Mouse (Mus musculus): ENCODE measurements around the gene Cbl. TPM values are rescaled to one million over a fixed set of nuclear protein-coding genes. Genes with fewer than 3 reads are reported as not detected.
A peak's percentile ranks its signal among the peaks of the same experiment; 100 is the strongest.

Gene Cbl
- polyA plus RNA-seq, 1 experiment from 2014 or later = 21.7 TPM

- ATAC-seq = 0 out of 2 replicates have a peak, but pooled peaks have one; percentile 52
- no peaks in the 10 kb centered on the region; the same call in 1 of the 2 replicates for H3K27me3 ChIP-seq (ENCODE audit: control insufficient read depth, insufficient read depth, low read depth, low read length)
- H3K4me3 ChIP-seq (ENCODE audit: low read depth, low read length) = no peak overlapping the region
- WGBS = 43% methylated on average over 26 of the region's 26 CpGs
- H3K27ac ChIP-seq (ENCODE audit: low read length) = no peak overlapping the region
- no peak overlapping the region for H3K4me2 ChIP-seq (ENCODE audit: low read length)
- H3K4me1 ChIP-seq (ENCODE audit: control insufficient read depth, insufficient read depth, low read length) = peaks cover 14% of the 10 kb centered on the region
- H3K9me3 ChIP-seq (replicated peaks; ENCODE audit: control insufficient read depth, low read length, poor library complexity, severe bottlenecking) = no peaks in the 10 kb centered on the region
- H3K9ac ChIP-seq (ENCODE audit: low read depth, low read length) = no peak overlapping the region
- H3K36me3 ChIP-seq (ENCODE audit: control insufficient read depth, insufficient read depth, low read length) = no peaks in the 10 kb centered on the region
Measured at GRCm38 (mm10) chr9:44249181-44250146, 15.6 kb upstream of the Cbl start.

GRCm38 (mm10) chr9:44247907-44248306, 14.1 kb upstream of the Cbl start:
- Histone ChIP-seq H3K36me3 (ENCODE audit: control insufficient read depth, insufficient read depth, low read length) (no peaks in the 10 kb centered on the region), H3K9me3 (replicated peaks; ENCODE audit: control insufficient read depth, low read length, poor library complexity, severe bottlenecking) (no peaks in the 10 kb centered on the region), H3K4me2 (ENCODE audit: low read length) (no peak overlapping the region), H3K27ac (ENCODE audit: low read length) (no peak overlapping the region), H3K9ac (ENCODE audit: low read depth, low read length) (no peak overlapping the region), H3K4me3 (ENCODE audit: low read depth, low read length) (no peak overlapping the region), H3K4me1 (ENCODE audit: control insufficient read depth, insufficient read depth, low read length) (peaks cover 2% of the 10 kb centered on the region; the same call in 1 of the 2 replicates), H3K27me3 (ENCODE audit: control insufficient read depth, insufficient read depth, low read depth, low read length) (no peaks in the 10 kb centered on the region; the same call in 1 of the 2 replicates)
- 86% methylated on average over 6 of the region's 6 CpGs for WGBS
- no peak for ATAC-seq

DNA sequence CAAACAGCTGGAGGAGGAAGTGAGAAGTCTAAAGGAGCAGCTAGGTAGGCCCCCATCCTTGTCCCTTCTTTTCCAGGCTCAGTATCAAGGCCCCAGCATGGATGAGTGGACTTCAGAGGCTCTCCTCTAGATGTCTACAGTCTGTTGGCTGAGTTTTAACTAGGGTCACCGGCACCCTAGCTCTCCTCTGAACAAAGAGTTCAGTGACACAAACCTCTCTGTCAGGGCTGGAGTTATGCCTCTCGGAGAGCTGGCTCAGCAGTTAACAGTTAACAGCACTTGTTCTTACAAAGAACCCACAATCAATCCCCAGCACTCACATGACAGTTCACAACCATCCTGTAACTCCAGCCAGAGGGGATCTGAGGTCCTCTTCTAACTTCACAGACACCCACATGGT, 9.8 kb upstream of the Cbl start:
- no peak overlapping the region for H3K9ac ChIP-seq (ENCODE audit: low read depth, low read length)
- H3K4me3 ChIP-seq (ENCODE audit: low read depth, low read length) = no peak overlapping the region
- no peaks in the 10 kb centered on the region for H3K36me3 ChIP-seq (ENCODE audit: control insufficient read depth, insufficient read depth, low read length)
- no peaks in the 10 kb centered on the region for H3K27me3 ChIP-seq (ENCODE audit: control insufficient read depth, insufficient read depth, low read depth, low read length)
- H3K4me1 ChIP-seq (ENCODE audit: control insufficient read depth, insufficient read depth, low read length) = no peaks in the 10 kb centered on the region
- 72% methylated on average over 2 of the region's 2 CpGs for WGBS
- no peak overlapping the region for H3K4me2 ChIP-seq (ENCODE audit: low read length)
- H3K27ac ChIP-seq (ENCODE audit: low read length) = no peak overlapping the region
- ATAC-seq = no peak
- no peaks in the 10 kb centered on the region for H3K9me3 ChIP-seq (replicated peaks; ENCODE audit: control insufficient read depth, low read length, poor library complexity, severe bottlenecking)

GRCm38 (mm10) chr9:44241418-44241817, 7.6 kb upstream of the Cbl start:
- Histone ChIP-seq H3K4me1 (ENCODE audit: control insufficient read depth, insufficient read depth, low read length) (no peaks in the 10 kb centered on the region), H3K27ac (ENCODE audit: low read length) (no peak overlapping the region), H3K36me3 (ENCODE audit: control insufficient read depth, insufficient read depth, low read length) (no peaks in the 10 kb centered on the region), H3K9me3 (replicated peaks; ENCODE audit: control insufficient read depth, low read length, poor library complexity, severe bottlenecking) (no peaks in the 10 kb centered on the region), H3K9ac (ENCODE audit: low read depth, low read length) (no peak overlapping the region), H3K4me2 (ENCODE audit: low read length) (no peak overlapping the region), H3K27me3 (ENCODE audit: control insufficient read depth, insufficient read depth, low read depth, low read length) (no peaks in the 10 kb centered on the region), H3K4me3 (ENCODE audit: low read depth, low read length) (no peak overlapping the region)
- WGBS = 75% methylated on average over 9 of the region's 9 CpGs
- ATAC-seq = no peak

DNA sequence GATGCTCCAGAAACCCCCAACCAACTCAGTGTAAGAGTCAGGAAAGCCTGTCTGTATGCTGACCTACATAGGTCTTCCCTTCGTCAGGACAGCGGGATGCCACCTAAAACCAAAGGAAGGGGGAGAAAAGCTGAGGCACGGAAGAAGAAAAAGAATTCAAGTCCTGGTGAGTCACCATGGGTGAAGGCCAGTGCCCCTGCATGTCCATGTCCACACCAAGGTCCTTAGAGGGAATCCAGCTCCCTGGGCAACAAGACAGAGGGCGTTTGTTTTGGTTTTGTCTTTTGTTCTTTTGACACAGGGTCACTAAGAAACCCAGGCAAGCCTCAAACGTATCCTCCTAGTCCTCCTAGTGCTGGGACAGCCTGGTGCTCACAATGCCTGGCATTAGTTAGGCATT, 7.1 kb upstream of the Cbl start:
- Histone ChIP-seq H3K4me1 (ENCODE audit: control insufficient read depth, insufficient read depth, low read length) (no peaks in the 10 kb centered on the region), H3K27ac (ENCODE audit: low read length) (no peak overlapping the region), H3K36me3 (ENCODE audit: control insufficient read depth, insufficient read depth, low read length) (no peaks in the 10 kb centered on the region), H3K4me3 (ENCODE audit: low read depth, low read length) (no peak overlapping the region), H3K27me3 (ENCODE audit: control insufficient read depth, insufficient read depth, low read depth, low read length) (no peaks in the 10 kb centered on the region), H3K4me2 (ENCODE audit: low read length) (no peak overlapping the region), H3K9me3 (replicated peaks; ENCODE audit: control insufficient read depth, low read length, poor library complexity, severe bottlenecking) (no peaks in the 10 kb centered on the region), H3K9ac (ENCODE audit: low read depth, low read length) (no peak overlapping the region)
- 42% methylated on average over 5 of the region's 5 CpGs for WGBS
- no peak for ATAC-seq

- H3K4me3 ChIP-seq (ENCODE audit: low read depth, low read length) = no peak within 1 kb of the TSS
- no peak for ATAC-seq
- no peak within 1 kb of the TSS for H3K4me2 ChIP-seq (ENCODE audit: low read length)
- no peaks in the 10 kb centered on the region for H3K4me1 ChIP-seq (ENCODE audit: control insufficient read depth, insufficient read depth, low read length)
- 55% methylated on average over 2 of the region's 2 CpGs for WGBS
- H3K27me3 ChIP-seq (ENCODE audit: control insufficient read depth, insufficient read depth, low read depth, low read length) = no peaks in the 10 kb centered on the region
- no peaks in the 10 kb centered on the region for H3K36me3 ChIP-seq (ENCODE audit: control insufficient read depth, insufficient read depth, low read length)
- no peak within 1 kb of the TSS for H3K27ac ChIP-seq (ENCODE audit: low read length)
- H3K9me3 ChIP-seq (replicated peaks; ENCODE audit: control insufficient read depth, low read length, poor library complexity, severe bottlenecking) = no peaks in the 10 kb centered on the region
- H3K9ac ChIP-seq (ENCODE audit: low read depth, low read length) = no peak within 1 kb of the TSS
Measured at GRCm38 (mm10) chr9:44240399-44240798, 6.5 kb upstream of the Cbl start, which contains the start of gene Ccdc153. Gene Ccdc153, plus strand, starts transcription at chr9:44240676.

DNA sequence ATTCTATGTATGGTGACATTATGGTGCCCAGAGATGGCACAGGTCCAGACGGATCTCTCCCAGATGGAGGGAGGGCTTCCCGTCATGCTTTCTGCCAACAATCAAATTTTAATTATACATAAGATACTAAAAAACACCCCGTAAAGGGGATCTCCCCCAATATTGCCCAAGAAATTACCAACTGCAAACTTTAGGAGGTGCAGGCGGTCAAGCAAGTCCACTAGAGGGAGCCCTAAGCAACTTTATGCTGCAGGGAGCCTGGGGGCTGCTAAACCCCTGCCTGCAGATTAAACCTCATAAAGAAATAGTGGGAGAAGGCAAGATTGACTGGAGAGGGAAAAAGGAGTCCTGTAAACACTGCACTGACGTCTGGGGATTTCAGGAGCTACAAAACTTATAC, 5.6 kb upstream of the Cbl start:
- 6% methylated on average over 5 of the region's 5 CpGs for WGBS
- H3K9ac ChIP-seq (ENCODE audit: low read depth, low read length) = no peak overlapping the region
- H3K36me3 ChIP-seq (ENCODE audit: control insufficient read depth, insufficient read depth, low read length) = no peaks in the 10 kb centered on the region
- H3K27ac ChIP-seq (ENCODE audit: low read length) = no peak overlapping the region
- peaks cover 2% of the 10 kb centered on the region; the same call in 1 of the 2 replicates for H3K4me1 ChIP-seq (ENCODE audit: control insufficient read depth, insufficient read depth, low read length)
- no peak for ATAC-seq
- H3K9me3 ChIP-seq (replicated peaks; ENCODE audit: control insufficient read depth, low read length, poor library complexity, severe bottlenecking) = no peaks in the 10 kb centered on the region
- H3K4me2 ChIP-seq (ENCODE audit: low read length) = no peak overlapping the region
- no peaks in the 10 kb centered on the region for H3K27me3 ChIP-seq (ENCODE audit: control insufficient read depth, insufficient read depth, low read depth, low read length)
- H3K4me3 ChIP-seq (ENCODE audit: low read depth, low read length) = no peak overlapping the region

DNA sequence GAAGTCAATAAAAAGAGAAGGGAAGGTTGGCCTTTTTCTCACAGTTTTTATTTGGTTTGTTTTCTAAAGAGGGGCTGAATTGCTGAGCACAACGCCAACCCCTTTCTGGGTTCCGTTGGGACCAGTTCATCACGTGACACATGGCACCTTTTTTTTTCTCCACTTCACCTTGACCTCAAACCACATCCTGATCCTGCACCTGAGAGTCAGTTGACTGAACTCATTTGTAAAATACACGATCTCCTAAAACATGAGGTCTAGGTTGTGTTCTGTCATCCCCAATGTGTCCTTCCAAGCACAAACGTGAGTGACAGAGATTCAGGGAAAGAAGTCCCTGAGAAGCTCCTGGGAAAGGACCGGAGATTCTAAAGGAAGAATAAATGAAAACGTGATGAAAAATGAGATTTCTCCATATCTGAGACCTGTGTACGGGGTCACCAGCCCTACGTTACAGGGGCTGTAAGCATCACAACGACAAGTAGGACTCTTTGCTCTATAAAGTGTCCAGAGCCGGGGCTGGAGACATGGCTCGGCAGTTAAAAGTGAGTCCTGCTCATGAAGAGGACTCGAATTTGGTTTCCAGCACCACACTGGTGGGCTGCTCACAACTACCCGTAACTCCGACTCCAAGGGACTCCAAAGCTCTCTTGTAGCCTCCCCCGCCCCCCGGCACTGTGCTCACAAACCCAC, 4.8 kb upstream of the Cbl start:
- Histone ChIP-seq H3K36me3 (ENCODE audit: control insufficient read depth, insufficient read depth, low read length) (no peaks in the 10 kb centered on the region), H3K27ac (ENCODE audit: low read length) (no peak overlapping the region), H3K4me2 (ENCODE audit: low read length) (no peak overlapping the region), H3K27me3 (ENCODE audit: control insufficient read depth, insufficient read depth, low read depth, low read length) (no peaks in the 10 kb centered on the region), H3K9ac (ENCODE audit: low read depth, low read length) (no peak overlapping the region), H3K9me3 (replicated peaks; ENCODE audit: control insufficient read depth, low read length, poor library complexity, severe bottlenecking) (no peaks in the 10 kb centered on the region), H3K4me1 (ENCODE audit: control insufficient read depth, insufficient read depth, low read length) (peaks cover 4% of the 10 kb centered on the region; the same call in 1 of the 2 replicates), H3K4me3 (ENCODE audit: low read depth, low read length) (no peak overlapping the region)
- 80% methylated on average over 17 of the region's 17 CpGs for WGBS
- ATAC-seq = no peak

DNA sequence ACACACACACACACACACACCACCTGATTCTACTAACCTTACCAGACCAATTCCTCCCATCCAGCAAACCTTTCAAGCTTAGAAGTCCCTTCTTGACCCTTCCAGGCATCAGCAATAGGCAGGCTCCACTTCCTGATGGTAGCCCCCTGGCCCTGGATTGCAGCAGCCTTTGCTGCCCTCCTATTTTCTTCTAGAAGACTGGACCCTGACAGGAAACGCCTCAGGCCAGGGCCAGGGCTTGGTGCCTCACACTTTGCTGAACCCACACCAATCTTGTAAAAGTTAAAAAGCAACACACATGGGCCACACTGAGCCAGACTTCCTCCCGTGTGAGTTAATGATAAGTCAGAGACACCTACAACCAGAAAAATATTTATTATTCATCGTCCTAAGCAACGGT, 3.3 kb upstream of the Cbl start:
- Histone ChIP-seq H3K9ac (ENCODE audit: low read depth, low read length) (no peak overlapping the region), H3K27ac (ENCODE audit: low read length) (no peak overlapping the region), H3K4me2 (ENCODE audit: low read length) (no peak overlapping the region), H3K4me3 (ENCODE audit: low read depth, low read length) (no peak overlapping the region), H3K27me3 (ENCODE audit: control insufficient read depth, insufficient read depth, low read depth, low read length) (no peaks in the 10 kb centered on the region), H3K9me3 (replicated peaks; ENCODE audit: control insufficient read depth, low read length, poor library complexity, severe bottlenecking) (no peaks in the 10 kb centered on the region), H3K4me1 (ENCODE audit: control insufficient read depth, insufficient read depth, low read length) (peaks cover 12% of the 10 kb centered on the region), H3K36me3 (ENCODE audit: control insufficient read depth, insufficient read depth, low read length) (no peaks in the 10 kb centered on the region)
- WGBS = 87% methylated on average over 4 of the region's 4 CpGs
- no peak for ATAC-seq
